15 mouse cellular contexts compared by ENCODE assay signal in genomic region chr5:64290061-64290345, GRCm38 (mm10).
A peak's percentile ranks its signal among the peaks of the same experiment; 100 is the strongest.
DNase-seq lines count a peak whose midpoint lies in the region; ATAC-seq lines count a peak whose summit lies in the region.
"Had no signal": no experiment of that assay in that cellular context is flagged by ENCODE, and none has a peak within 500 bp of the region (broad histone marks: within the 10 kb centered on the region; RNA-seq: fewer than 3 reads in every experiment).

No protein-coding gene starts in this region.

- peak overlapping the region; percentile 58; the same call in 1 of the 2 replicates for H3K27ac ChIP-seq in heart, embryonic 13.5 days (replicated peaks)
- no peak overlapping the region; the same call in 1 of the 2 replicates for H3K27ac ChIP-seq in kidney, embryonic 16.5 days (ENCODE audit: low read length)
- H3K27ac ChIP-seq in embryonic facial prominence, embryonic 10.5 days (replicated peaks): 0 out of 2 replicates have a peak overlapping the region, but pooled peaks have one; percentile 35
- H3K27ac ChIP-seq: limb, embryonic 13.5 days had no signal

- no peak for DNase-seq in heart, postnatal 36 days
- DNase-seq in kidney, postnatal 25 days: peak; percentile 36 to 64
- no peak for DNase-seq in embryonic facial prominence, embryonic 10.5 days (ENCODE audit: low spot score)
- DNase-seq in kidney, postnatal 4 days: peak; percentile 16 to 45
- DNase-seq in ovary, postnatal 10 days (ENCODE audit: low spot score): no peak
- DNase-seq: cerebellum, adult 9-10 months; gastrocnemius, postnatal 14 days; layer of hippocampus, postnatal 36 days; lung, adult 2 months had no signal

- no peak overlapping the region for H3K4me3 ChIP-seq in heart, embryonic 13.5 days
- H3K4me3 ChIP-seq in kidney, embryonic 16.5 days (ENCODE audit: low read length): no peak overlapping the region
- H3K4me3 ChIP-seq in embryonic facial prominence, embryonic 10.5 days: no peak overlapping the region
- H3K4me3 ChIP-seq: limb, embryonic 13.5 days; megakaryocyte, embryonic 14.5 days; myocyte had no signal

- ATAC-seq in heart, embryonic 13.5 days (ENCODE audit: extremely low read depth, insufficient number of reproducible peaks, low FRiP score, low TSS enrichment): no peak
- no peak for ATAC-seq in kidney, embryonic 16.5 days (ENCODE audit: low FRiP score, low TSS enrichment)
- ATAC-seq in activated CD4-positive, CD25-positive, alpha-beta regulatory T cell, adult 4 months: no peak

- no peaks in the 10 kb centered on the region for H3K9me3 ChIP-seq in heart, embryonic 13.5 days
- H3K9me3 ChIP-seq in kidney, embryonic 16.5 days (ENCODE audit: low read length): no peaks in the 10 kb centered on the region
- H3K9me3 ChIP-seq in embryonic facial prominence, embryonic 10.5 days: no peaks in the 10 kb centered on the region
- H3K9me3 ChIP-seq: limb, embryonic 13.5 days; megakaryocyte, embryonic 14.5 days had no signal

- 39% methylated on average over 4 of the region's 4 CpGs for WGBS in heart, embryonic 13.5 days
- WGBS in kidney, embryonic 16.5 days: 31% methylated on average over 4 of the region's 4 CpGs
- WGBS in embryonic facial prominence, embryonic 10.5 days: 56% methylated on average over 4 of the region's 4 CpGs

- H3K4me1 ChIP-seq in heart, embryonic 13.5 days: peaks cover 17% of the 10 kb centered on the region
- H3K4me1 ChIP-seq in kidney, embryonic 16.5 days (ENCODE audit: insufficient read depth, low read length): peaks cover 28% of the 10 kb centered on the region
- peaks cover 9% of the 10 kb centered on the region for H3K4me1 ChIP-seq in embryonic facial prominence, embryonic 10.5 days

- H3K9ac ChIP-seq in heart, embryonic 13.5 days: peak overlapping the region; percentile 41; the same call in 1 of the 2 replicates
- no peak overlapping the region for H3K9ac ChIP-seq in kidney, embryonic 16.5 days (replicated peaks; ENCODE audit: low read length)
- H3K9ac ChIP-seq: limb, embryonic 13.5 days had no signal

- H3K4me2 ChIP-seq in heart, embryonic 13.5 days: no peak overlapping the region
- no peak overlapping the region for H3K4me2 ChIP-seq in kidney, embryonic 16.5 days (replicated peaks; ENCODE audit: low read depth, low read length)
- H3K4me2 ChIP-seq: limb, embryonic 13.5 days had no signal

- intact Hi-C loops in heart, postnatal 36 days (cut with DNase I): loop anchor here (5.0 kb wide), 1 partner anchor 292 kb away; no protein-coding TSS in a partner anchor

- peaks cover 42% of the 10 kb centered on the region for H3K36me3 ChIP-seq in heart, embryonic 13.5 days
- H3K36me3 ChIP-seq in kidney, embryonic 16.5 days (ENCODE audit: insufficient read depth, low read length): peaks cover 14% of the 10 kb centered on the region
- peaks cover 51% of the 10 kb centered on the region for H3K36me3 ChIP-seq in embryonic facial prominence, embryonic 10.5 days (replicated peaks)

- H3K27me3 ChIP-seq in heart, embryonic 13.5 days (replicated peaks): no peaks in the 10 kb centered on the region
- H3K27me3 ChIP-seq in kidney, embryonic 16.5 days (ENCODE audit: insufficient read depth, low read length): no peaks in the 10 kb centered on the region
- no peaks in the 10 kb centered on the region for H3K27me3 ChIP-seq in embryonic facial prominence, embryonic 10.5 days (replicated peaks; ENCODE audit: low read depth, poor library complexity, severe bottlenecking)
- H3K27me3 ChIP-seq: limb, embryonic 13.5 days; megakaryocyte, embryonic 14.5 days had no signal

Comparison
In these comparisons a context has a peak if more than half of its experiments do, and no peak if none do; other contexts are left out.
1. DNase-seq: peak in kidney, postnatal 25 days (2 of 2) and kidney, postnatal 4 days (2 of 2); none in heart, postnatal 36 days (0 of 2), embryonic facial prominence, embryonic 10.5 days (single experiment) and ovary, postnatal 10 days (single experiment).